Mouse (Mus musculus) embryonic fibroblast, embryonic 13.5 days (primary cell): ENCODE results near the gene Dnm3.

ENCODE experiments used
- CTCF ChIP-seq: IDR thresholded peaks from 2 replicates; pipeline ENCODE4 v1.5.1; 2011; ENCODE audit warnings: mild to moderate bottlenecking, control low read depth, low read length, moderate library complexity, borderline replicate concordance; ENCODE audit not compliant: insufficient read depth
- POLR2A ChIP-seq: IDR thresholded peaks from 2 replicates; pipeline ENCODE4 v1.6.1; 2011; ENCODE audit warnings: low read depth, mild to moderate bottlenecking, control low read depth, low read length, moderate library complexity

- no peak for TF ChIP-seq CTCF
- no peak for TF ChIP-seq POLR2A
These were observed 333.6 kb downstream of the Dnm3 start for GRCm38 (mm10) chr1:162143974-162144912.
